Mouse (Mus musculus) intestine, postnatal 0 days (tissue): ENCODE results near the gene Kmt5c. TPM values are rescaled to one million over a fixed set of nuclear protein-coding genes. Genes with fewer than 3 reads are reported as not detected.

Experiments used
- ATAC-seq: fragments of 200-750 bp; cut with Nextera tagmentation; 2 replicates; pipeline ENCODE4 v1.8.0; 2017; ENCODE audit warnings: mild to moderate bottlenecking, moderate TSS enrichment, moderate library complexity
- H3K27ac ChIP-seq: fragments of 300-500 bp; sonication (generic); 2 replicates; pipeline ENCODE4 v1.5.1; 2014; ENCODE audit warnings: mild to moderate bottlenecking, low read depth, low read length, moderate library complexity
- H3K27me3 ChIP-seq: fragments of 300-500 bp; sonication (generic); replicated peaks from 2 replicates; pipeline ENCODE4 v1.6.1; 2014; ENCODE audit warnings: low read length, mixed read lengths; ENCODE audit not compliant: control insufficient read depth, insufficient read depth
- H3K36me3 ChIP-seq: fragments of 300-500 bp; sonication (generic); 2 replicates; pipeline ENCODE4 v1.6.1; 2014; ENCODE audit warnings: mild to moderate bottlenecking, moderate library complexity; ENCODE audit not compliant: control insufficient read depth, insufficient read depth
- H3K4me1 ChIP-seq: fragments of 300-500 bp; sonication (generic); replicated peaks from 2 replicates; pipeline ENCODE4 v1.6.1; 2014; ENCODE audit warnings: antibody characterized with exemption, low read length, mixed read lengths; ENCODE audit not compliant: control insufficient read depth, insufficient read depth
- H3K4me2 ChIP-seq: fragments of 300-500 bp; sonication (generic); replicated peaks from 2 replicates; pipeline ENCODE4 v1.6.1; 2014; ENCODE audit warnings: low read depth, mild to moderate bottlenecking, moderate library complexity
- H3K4me3 ChIP-seq: fragments of 300-500 bp; sonication (generic); 2 replicates; pipeline ENCODE4 v1.5.1; 2014; ENCODE audit warnings: low read depth, low read length
- H3K9ac ChIP-seq: fragments of 300-500 bp; sonication (generic); 2 replicates; pipeline ENCODE4 v1.6.1; 2014; ENCODE audit warnings: mild to moderate bottlenecking, low read depth, low read length
- H3K9me3 ChIP-seq: fragments of 300-500 bp; sonication (generic); 2 replicates; pipeline ENCODE4 v1.6.1; 2016; ENCODE audit warnings: mixed run types; ENCODE audit not compliant: control insufficient read depth
- CTCF ChIP-seq: sonication (generic); IDR thresholded peaks from 2 replicates; pipeline ENCODE4 v1.5.1; 2016; ENCODE audit warnings: low read depth, mild to moderate bottlenecking, control low read depth, antibody characterized with exemption, moderate library complexity
- whole genome bisulfite sequencing: fragments of 180-500 bp; shearing (Covaris S2); extraction: QIAGEN DNeasy Blood & Tissue Kit; methylation state at CpG from one replicate; pipeline ENCODE4 v1.1.7; 2014; 5-methylcytosine and 5-hydroxymethylcytosine counted together
- polyA plus RNA-seq: library from polyadenylated mRNA; unstranded; fragments of >200 nt; fragmentation: Nextera tagmentation; extraction: Ambion mirVana; gene quantifications from 2 replicates; pipeline ENCODE4 v1.2.1, GENCODE M21; 2015

Gene Kmt5c
- polyA plus RNA-seq, 1 experiment from 2014 or later = 35.8 TPM

DNA sequence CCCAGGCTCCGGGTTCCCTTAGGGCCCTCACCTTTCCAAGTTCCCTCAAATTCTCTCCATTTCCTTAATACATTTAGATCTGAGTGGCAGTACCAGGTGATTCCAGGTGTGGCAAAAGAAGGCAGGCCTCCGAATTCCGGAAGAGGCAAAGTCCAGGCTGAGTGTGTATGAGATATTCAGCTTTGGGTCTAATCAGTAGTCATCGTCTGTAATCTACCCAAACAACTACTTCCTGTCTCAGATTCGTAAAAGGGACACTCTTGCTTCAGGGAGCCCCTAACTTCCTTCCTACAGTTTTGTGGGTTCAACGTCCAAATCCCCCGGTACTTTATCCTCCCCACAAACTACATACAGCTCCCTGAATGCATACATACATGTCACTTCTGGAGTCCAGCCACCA, 14.7 kb upstream of the Kmt5c start, which contains the start of gene Tmem150b:
Tmem150b (minus strand) TSS at position 81 of the 400 bp plus-strand sequence.
- Histone ChIP-seq H3K9me3 (no peaks in the 10 kb centered on the region), H3K4me3 (peak within 1 kb of the TSS; percentile 45), H3K27ac (peak within 1 kb of the TSS; percentile 82), H3K4me2 (peak within 1 kb of the TSS; percentile 77), H3K27me3 (no peaks in the 10 kb centered on the region), H3K36me3 (peaks cover 3% of the 10 kb centered on the region; the same call in 1 of the 2 replicates), H3K9ac (peak within 1 kb of the TSS; percentile 50), H3K4me1 (peaks cover 6% of the 10 kb centered on the region; the same call in 1 of the 2 replicates)
- ATAC-seq = peak; percentile 87
- no peak for TF ChIP-seq CTCF
- 31% methylated on average over 7 of the region's 7 CpGs for WGBS

DNA sequence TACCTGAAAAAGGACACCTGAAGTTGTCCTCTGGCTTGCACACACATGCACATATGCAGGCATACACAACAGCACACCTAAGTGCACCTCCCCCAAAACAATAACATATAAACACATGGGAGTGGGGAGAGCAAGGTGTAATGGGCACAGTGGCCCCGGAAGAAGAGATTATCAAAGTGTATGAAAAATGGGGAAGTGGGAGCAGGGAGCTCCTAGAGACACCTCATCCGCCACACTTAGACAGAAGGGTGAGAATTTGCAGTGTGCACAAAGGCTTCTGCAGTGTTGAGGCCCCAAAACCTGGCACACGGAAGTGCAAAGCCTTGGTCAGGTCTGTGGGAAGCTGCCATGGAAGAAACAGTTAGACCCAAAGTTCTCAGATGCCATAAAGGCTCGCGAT, 8.8 kb upstream of the Kmt5c start:
- no peak for ATAC-seq
- no peak overlapping the region for H3K27ac ChIP-seq
- H3K27me3 ChIP-seq = no peaks in the 10 kb centered on the region
- no peaks in the 10 kb centered on the region for H3K9me3 ChIP-seq
- 80% methylated on average over 5 of the region's 5 CpGs for WGBS
- no peak overlapping the region for H3K4me3 ChIP-seq
- no peak for TF ChIP-seq CTCF
- H3K4me2 ChIP-seq = no peak overlapping the region
- no peaks in the 10 kb centered on the region for H3K4me1 ChIP-seq
- H3K36me3 ChIP-seq = no peaks in the 10 kb centered on the region
- no peak overlapping the region for H3K9ac ChIP-seq

DNA sequence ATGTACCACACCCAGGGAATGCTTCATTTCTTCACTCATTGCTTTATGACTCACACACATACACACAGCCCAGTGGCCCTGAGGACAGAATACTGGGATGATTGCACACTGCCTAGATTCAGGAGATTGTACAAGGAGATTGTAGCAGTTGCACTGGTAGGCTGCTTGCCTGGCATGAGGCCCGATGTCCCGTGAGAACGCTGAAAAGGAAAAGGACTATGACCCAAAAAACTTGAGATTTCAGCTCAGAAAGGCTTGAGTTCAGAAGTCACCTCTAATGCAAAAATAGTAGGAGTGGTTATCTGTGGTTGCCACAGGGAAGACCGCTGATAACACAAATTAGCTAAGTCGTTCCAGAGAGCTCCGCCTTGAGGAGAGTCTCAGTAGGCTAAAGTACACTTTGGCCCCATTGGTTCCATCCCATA, 6.9 kb upstream of the Kmt5c start:
- H3K27ac ChIP-seq = no peak overlapping the region

DNA sequence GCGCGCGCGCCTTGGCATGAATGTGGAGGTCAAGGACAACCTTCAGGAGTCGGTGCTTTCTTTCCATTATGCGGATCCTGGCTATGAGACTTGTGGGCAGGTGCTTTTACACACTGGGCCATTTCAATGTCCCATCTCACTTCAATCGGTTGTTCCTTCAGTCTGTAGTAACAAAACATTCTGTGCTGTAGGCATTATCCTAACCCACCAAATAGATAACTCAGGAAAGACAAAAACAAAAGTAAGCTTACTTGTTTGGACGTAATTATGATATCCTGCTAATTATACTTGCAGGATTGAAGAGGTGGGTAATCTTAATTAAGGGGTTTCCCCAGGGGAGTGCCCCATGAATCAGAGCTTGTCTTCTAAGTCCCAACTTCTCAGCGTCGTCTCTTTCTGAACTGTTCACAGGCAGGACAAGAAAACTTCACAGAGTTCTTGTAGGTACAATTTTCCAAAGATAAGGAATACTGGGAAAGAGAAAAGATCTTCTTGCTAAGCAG, 823 bp upstream of the Kmt5c start:
- TF ChIP-seq CTCF = no peak
- Histone ChIP-seq H3K4me3 (peak overlapping the region; percentile 14), H3K9me3 (no peaks in the 10 kb centered on the region), H3K36me3 (peaks cover 17% of the 10 kb centered on the region; the same call in 1 of the 2 replicates), H3K4me2 (peak overlapping the region; percentile 53), H3K9ac (no peak overlapping the region), H3K27ac (no peak overlapping the region), H3K27me3 (no peaks in the 10 kb centered on the region), H3K4me1 (0 out of 2 replicates have a peak, but pooled peaks cover 7% of the 10 kb centered on the region)
- WGBS = 48% methylated on average over 10 of the region's 10 CpGs
- ATAC-seq = no peak

More for the DNA sequence above, 6.9 kb upstream of the Kmt5c start:
- TF ChIP-seq CTCF = peak; percentile 57
- no peaks in the 10 kb centered on the region for H3K9me3 ChIP-seq
- H3K27me3 ChIP-seq = no peaks in the 10 kb centered on the region
- ATAC-seq = peak; percentile 99
- 27% methylated on average over 6 of the region's 6 CpGs for WGBS
- no peaks in the 10 kb centered on the region for H3K36me3 ChIP-seq
- no peak overlapping the region for H3K9ac ChIP-seq
- no peaks in the 10 kb centered on the region for H3K4me1 ChIP-seq
- no peak overlapping the region for H3K4me3 ChIP-seq
- no peak overlapping the region for H3K4me2 ChIP-seq

DNA sequence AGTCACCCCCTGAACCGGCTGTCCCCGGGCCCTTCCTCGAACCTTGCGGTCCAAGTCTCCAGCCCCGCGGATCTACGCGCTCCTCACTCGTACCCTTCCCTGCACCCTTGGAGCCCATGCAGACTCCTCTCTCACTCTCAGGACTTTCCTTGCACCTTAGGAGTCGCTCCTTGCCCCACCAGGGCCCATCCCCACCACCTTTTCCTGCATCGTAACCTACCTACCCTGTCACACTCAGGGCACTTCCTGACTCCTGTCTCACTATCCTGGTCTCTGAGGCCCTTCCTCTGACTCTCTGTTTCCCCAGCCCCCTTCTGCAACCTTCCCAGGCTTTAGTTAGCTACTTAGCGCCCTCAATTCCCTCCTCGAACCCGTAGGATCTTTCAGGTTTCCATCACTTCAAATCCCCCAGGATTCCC, 403 bp downstream of the Kmt5c start:
- 2% methylated on average over 12 of the region's 14 CpGs for WGBS
- no peak for TF ChIP-seq CTCF
- H3K4me1 ChIP-seq = 0 out of 2 replicates have a peak, but pooled peaks cover 7% of the 10 kb centered on the region

DNA sequence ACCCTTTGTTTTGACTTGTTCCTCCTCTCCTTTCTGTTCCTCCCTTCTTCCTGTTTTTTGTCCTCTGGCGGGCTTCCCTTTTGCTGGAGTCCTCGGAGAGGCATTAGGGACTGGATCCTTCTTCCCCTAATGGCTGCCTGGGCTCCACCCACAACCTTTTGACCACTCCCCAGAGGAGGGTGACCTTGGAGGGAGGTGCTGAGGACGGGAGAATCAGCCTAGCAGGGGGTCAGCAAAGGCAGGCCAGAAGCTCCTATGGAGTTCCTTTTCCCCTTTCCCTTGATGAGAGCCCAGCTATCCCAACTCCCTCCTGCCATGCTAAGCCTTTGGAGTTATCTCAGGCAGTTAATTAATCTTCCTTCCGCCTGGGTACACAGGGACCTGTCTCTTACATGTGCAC, 1.2 kb downstream of the Kmt5c start:
- Histone ChIP-seq H3K4me1 (0 out of 2 replicates have a peak, but pooled peaks cover 7% of the 10 kb centered on the region), H3K9me3 (no peaks in the 10 kb centered on the region), H3K36me3 (peaks cover 25% of the 10 kb centered on the region), H3K27ac (peak overlapping the region; percentile 72), H3K4me2 (peak overlapping the region; percentile 65), H3K4me3 (peak overlapping the region; percentile 51), H3K27me3 (no peaks in the 10 kb centered on the region), H3K9ac (peak overlapping the region; percentile 64)
- no peak for TF ChIP-seq CTCF
- no peak for ATAC-seq
- 5% methylated on average over 4 of the region's 4 CpGs for WGBS

More for the DNA sequence above, 403 bp downstream of the Kmt5c start:
- H3K27ac ChIP-seq = peak overlapping the region; percentile 72
- no peaks in the 10 kb centered on the region for H3K27me3 ChIP-seq
- peak overlapping the region; percentile 51 for H3K4me3 ChIP-seq
- peak overlapping the region; percentile 65 for H3K4me2 ChIP-seq
- H3K9ac ChIP-seq = peak overlapping the region; percentile 64
- peak; percentile 1; the same call in 1 of the 2 replicates for ATAC-seq
- peaks cover 20% of the 10 kb centered on the region for H3K36me3 ChIP-seq
- no peaks in the 10 kb centered on the region for H3K9me3 ChIP-seq
